Mouse (Mus musculus) heart, embryonic 16.5 days (tissue): ENCODE data around the gene Masp2. TPM values are rescaled to one million over a fixed set of nuclear protein-coding genes. Genes with fewer than 3 reads are reported as not detected.

Experiments
- ATAC-seq: fragments of 200-750 bp; cut with Nextera tagmentation; replicated peaks from 2 replicates; pipeline ENCODE4 v1.8.0; 2017; ENCODE audit warnings: moderate number of reproducible peaks; ENCODE audit not compliant: insufficient read depth, low FRiP score; ENCODE audit errors: extremely low read depth
- H3K27ac ChIP-seq: fragments of 300-500 bp; sonication (generic); 2 replicates; pipeline ENCODE4 v1.5.1; 2014; ENCODE audit warnings: mild to moderate bottlenecking, low read length, control low read depth, moderate library complexity
- H3K27me3 ChIP-seq: fragments of 300-500 bp; sonication (generic); 2 replicates; pipeline ENCODE4 v1.6.1; 2014; ENCODE audit warnings: low read length, mixed read lengths; ENCODE audit not compliant: control insufficient read depth, insufficient read depth
- H3K36me3 ChIP-seq: fragments of 300-500 bp; sonication (generic); 2 replicates; pipeline ENCODE4 v1.6.1; 2014; ENCODE audit not compliant: control insufficient read depth, insufficient read depth
- H3K4me1 ChIP-seq: fragments of 300-500 bp; sonication (generic); 2 replicates; pipeline ENCODE4 v1.6.1; 2014; ENCODE audit warnings: low read length, mixed read lengths; ENCODE audit not compliant: control insufficient read depth, insufficient read depth
- H3K4me2 ChIP-seq: fragments of 300-500 bp; sonication (generic); 2 replicates; pipeline ENCODE4 v1.6.1; 2014; ENCODE audit warnings: low read depth, mild to moderate bottlenecking, control low read depth, low read length
- H3K4me3 ChIP-seq: fragments of 300-500 bp; sonication (generic); 2 replicates; pipeline ENCODE4 v1.5.1; 2014; ENCODE audit warnings: mild to moderate bottlenecking, control low read depth, low read length
- H3K9ac ChIP-seq: fragments of 300-500 bp; sonication (generic); 2 replicates; pipeline ENCODE4 v1.6.1; 2014; ENCODE audit warnings: low read length, control low read depth
- H3K9me3 ChIP-seq: fragments of 300-500 bp; sonication (generic); replicated peaks from 2 replicates; pipeline ENCODE4 v1.6.1; 2016; ENCODE audit warnings: low read length; ENCODE audit not compliant: control insufficient read depth
- WGBS: fragments of 180-500 bp; shearing (Covaris S2); extraction: QIAGEN DNeasy Blood & Tissue Kit; methylation state at CpG from one replicate; pipeline ENCODE4 v1.1.7; 2014; 5-methylcytosine and 5-hydroxymethylcytosine counted together
- polyA plus RNA-seq: library from polyadenylated mRNA; unstranded; fragments of >200 nt; fragmentation: Nextera tagmentation; extraction: Ambion mirVana; gene quantifications from 2 replicates; pipeline ENCODE4 v1.2.1, GENCODE M21; 2015

The Masp2 gene
- polyA plus RNA-seq, 1 experiment from 2014 or later = 0.45 TPM

GRCm38 (mm10) chr4:148609805-148610204 is 7.5 kb downstream of the Masp2 start:
- Histone ChIP-seq H3K27me3 (no peaks in the 10 kb centered on the region), H3K9ac (no peak overlapping the region), H3K4me3 (no peak overlapping the region), H3K4me2 (no peak overlapping the region), H3K9me3 (no peaks in the 10 kb centered on the region), H3K27ac (no peak overlapping the region), H3K4me1 (peaks cover 12% of the 10 kb centered on the region; the same call in 1 of the 2 replicates), H3K36me3 (peaks cover 11% of the 10 kb centered on the region)
- 87% methylated on average over 5 of the region's 5 CpGs for whole genome bisulfite sequencing
- ATAC-seq = no peak

GRCm38 (mm10) chr4:148610631-148611364 is 8.4 kb downstream of the Masp2 start:
- Histone ChIP-seq H3K27me3 (no peaks in the 10 kb centered on the region), H3K36me3 (peaks cover 20% of the 10 kb centered on the region), H3K9ac (no peak overlapping the region), H3K4me1 (peaks cover 12% of the 10 kb centered on the region; the same call in 1 of the 2 replicates), H3K4me3 (no peak overlapping the region), H3K27ac (no peak overlapping the region), H3K9me3 (no peaks in the 10 kb centered on the region), H3K4me2 (no peak overlapping the region)
- no peak for ATAC-seq
- 53% methylated on average over 5 of the region's 5 CpGs for WGBS

- no peaks in the 10 kb centered on the region for H3K27me3 ChIP-seq
- WGBS = 56% methylated on average over 4 of the region's 4 CpGs
- H3K36me3 ChIP-seq = peaks cover 28% of the 10 kb centered on the region
- H3K9me3 ChIP-seq = no peaks in the 10 kb centered on the region
- no peak overlapping the region for H3K9ac ChIP-seq
- H3K4me1 ChIP-seq = peaks cover 12% of the 10 kb centered on the region; the same call in 1 of the 2 replicates
- H3K27ac ChIP-seq = no peak overlapping the region
- no peak for ATAC-seq
- H3K4me2 ChIP-seq = no peak overlapping the region
- no peak overlapping the region for H3K4me3 ChIP-seq
Observed at GRCm38 (mm10) chr4:148612557-148612956, 10.2 kb downstream of the Masp2 start.

GRCm38 (mm10) chr4:148613738-148614137 is 11.4 kb downstream of the Masp2 start:
- Histone ChIP-seq H3K4me2 (no peak overlapping the region), H3K9me3 (no peaks in the 10 kb centered on the region), H3K27ac (no peak overlapping the region), H3K27me3 (no peaks in the 10 kb centered on the region), H3K4me1 (0 out of 2 replicates have a peak, but pooled peaks cover 5% of the 10 kb centered on the region), H3K9ac (no peak overlapping the region), H3K36me3 (peaks cover 34% of the 10 kb centered on the region), H3K4me3 (no peak overlapping the region)
- ATAC-seq = no peak
- 84% methylated on average over 9 of the region's 9 CpGs for WGBS

- H3K4me1 ChIP-seq = peaks cover 13% of the 10 kb centered on the region
- H3K27me3 ChIP-seq = no peaks in the 10 kb centered on the region
- H3K4me3 ChIP-seq = no peak overlapping the region
- no peak overlapping the region for H3K4me2 ChIP-seq
- no peak for ATAC-seq
- no peaks in the 10 kb centered on the region for H3K9me3 ChIP-seq
- WGBS = 94% methylated on average over 1 of the region's 1 CpGs
- peaks cover 79% of the 10 kb centered on the region for H3K36me3 ChIP-seq
- no peak overlapping the region for H3K9ac ChIP-seq
- no peak overlapping the region for H3K27ac ChIP-seq
Observed at GRCm38 (mm10) chr4:148619805-148620204, 17.5 kb downstream of the Masp2 start.

- Histone ChIP-seq H3K9me3 (no peaks in the 10 kb centered on the region), H3K4me1 (peaks cover 18% of the 10 kb centered on the region), H3K9ac (no peak overlapping the region), H3K27ac (no peak overlapping the region), H3K4me3 (no peak overlapping the region), H3K4me2 (no peak overlapping the region), H3K36me3 (peaks cover 74% of the 10 kb centered on the region), H3K27me3 (no peaks in the 10 kb centered on the region)
- ATAC-seq = no peak
- WGBS = 97% methylated on average over 1 of the region's 1 CpGs
Observed at GRCm38 (mm10) chr4:148620718-148621117, 18.4 kb downstream of the Masp2 start.

GRCm38 (mm10) chr4:148622485-148622884 is 20.1 kb downstream of the Masp2 start:
- H3K4me2 ChIP-seq = no peak overlapping the region
- ATAC-seq = no peak
- 94% methylated on average over 4 of the region's 4 CpGs for WGBS
- H3K9ac ChIP-seq = no peak overlapping the region
- peaks cover 22% of the 10 kb centered on the region for H3K4me1 ChIP-seq
- no peak overlapping the region for H3K4me3 ChIP-seq
- no peaks in the 10 kb centered on the region for H3K9me3 ChIP-seq
- no peaks in the 10 kb centered on the region for H3K27me3 ChIP-seq
- no peak overlapping the region for H3K27ac ChIP-seq
- H3K36me3 ChIP-seq = peaks cover 65% of the 10 kb centered on the region

GRCm38 (mm10) chr4:148623609-148624008 is 21.3 kb downstream of the Masp2 start:
- peaks cover 61% of the 10 kb centered on the region for H3K36me3 ChIP-seq
- no peaks in the 10 kb centered on the region for H3K27me3 ChIP-seq
- no peak overlapping the region for H3K9ac ChIP-seq
- no peaks in the 10 kb centered on the region for H3K9me3 ChIP-seq
- peaks cover 23% of the 10 kb centered on the region for H3K4me1 ChIP-seq
- H3K27ac ChIP-seq = no peak overlapping the region
- WGBS = 81% methylated on average over 4 of the region's 4 CpGs
- H3K4me3 ChIP-seq = no peak overlapping the region
- H3K4me2 ChIP-seq = no peak overlapping the region
- ATAC-seq = no peak

GRCm38 (mm10) chr4:148625010-148625409 is 22.7 kb downstream of the Masp2 start:
- 71% methylated on average over 10 of the region's 10 CpGs for WGBS

More at GRCm38 (mm10) chr4:148625010-148625409, 22.7 kb downstream of the Masp2 start:
- Histone ChIP-seq H3K27me3 (no peaks in the 10 kb centered on the region), H3K36me3 (peaks cover 47% of the 10 kb centered on the region), H3K4me1 (peaks cover 23% of the 10 kb centered on the region), H3K9ac (no peak overlapping the region), H3K9me3 (no peaks in the 10 kb centered on the region), H3K4me2 (peak overlapping the region; percentile 74), H3K4me3 (peak overlapping the region; percentile 99), H3K27ac (no peak overlapping the region)
- ATAC-seq = no peak
